Mouse (Mus musculus) heart, postnatal 4 days (tissue): Measurements from ENCODE around the gene Ero1lb. TPM values are rescaled to one million over a fixed set of nuclear protein-coding genes. Genes with fewer than 3 reads are reported as not detected.

Source experiments
- total RNA-seq, 2 experiments: library from RNA; stranded (reverse); gene quantifications; 2 replicates each; pipeline ENCODE4 v1.2.3; 2021

Gene Ero1lb
- total RNA-seq, 2 experiments from 2014 or later, result 1.7 to 2.3 TPM

Other genes with a start within 250 kb of the Ero1lb start
- 1,000 to 10,000 TPM; 2,111 to 2,171 TPM for gene Actn2, start 225.1 kb upstream of the Ero1lb start, total RNA-seq
- gene Heatr1, start 170.8 kb upstream of the Ero1lb start, total RNA-seq, result 10 to 100 TPM; 19.8 to 20.4 TPM
- 10 to 100 TPM; 28.0 to 32.3 TPM for gene Lgals8, start 100.9 kb upstream of the Ero1lb start, total RNA-seq
- gene Edaradd, start 45.4 kb upstream of the Ero1lb start, total RNA-seq, result under 1 TPM; 0.07 to 0.20 TPM
- not detected for gene Prl2c3, start 234.2 kb downstream of the Ero1lb start, total RNA-seq